Mouse (Mus musculus): Measurements from ENCODE around the gene Cib2. TPM values are rescaled to one million over a fixed set of nuclear protein-coding genes. Genes with fewer than 3 reads are reported as not detected.

Cib2 gene
- polyA plus RNA-seq, 1 experiment from 2014 or later, result 76.2 TPM

Other genes starting within 250 kb of the Cib2 start
- gene Dmxl2, start 58.6 kb downstream of the Cib2 start, polyA plus RNA-seq (2015; fragmentation: Nextera tagmentation; extraction: Ambion mirVana), result 55.3 and 60.5 TPM in 2 replicates
- gene Sh2d7, start 21.2 kb downstream of the Cib2 start, polyA plus RNA-seq (2015; fragmentation: Nextera tagmentation; extraction: Ambion mirVana), result 0.13 TPM in 1 of 2 replicates, not detected in the other
- 167 and 173 TPM in 2 replicates for gene Idh3a, start 26.1 kb upstream of the Cib2 start, polyA plus RNA-seq (2015; fragmentation: Nextera tagmentation; extraction: Ambion mirVana)
- gene Acsbg1, start 101.7 kb upstream of the Cib2 start, polyA plus RNA-seq (2015; fragmentation: Nextera tagmentation; extraction: Ambion mirVana), result 39.1 and 40.9 TPM in 2 replicates
- 7.5 and 8.0 TPM in 2 replicates for gene Dnaja4, start 138.7 kb upstream of the Cib2 start, polyA plus RNA-seq (2015; fragmentation: Nextera tagmentation; extraction: Ambion mirVana)
- gene Wdr61, start 174.3 kb upstream of the Cib2 start, polyA plus RNA-seq (2015; fragmentation: Nextera tagmentation; extraction: Ambion mirVana), result 79.1 and 91.7 TPM in 2 replicates
- gene Crabp1, start 204.5 kb upstream of the Cib2 start, polyA plus RNA-seq (2015; fragmentation: Nextera tagmentation; extraction: Ambion mirVana), result 405 and 485 TPM in 2 replicates